Mouse (Mus musculus): ENCODE data around the gene Glmp.
"Not testable (repeated sequence)": the region's sequence is repeated elsewhere in the genome, so short reads cannot be mapped to it uniquely, and the experiment has no call there.

Glmp gene

GRCm38 (mm10) chr3:88378599-88378998, 53.8 kb downstream of the Glmp start, which contains the start of gene Bglap2:
Gene Bglap2, minus strand, starts transcription at chr3:88378699.
- DNase-seq (ENCODE audit: low read depth): not testable (repeated sequence)
